Mouse (Mus musculus): ENCODE results near the gene Arl5c. TPM values are rescaled to one million over a fixed set of nuclear protein-coding genes. Genes with fewer than 3 reads are reported as not detected.

Arl5c gene
- total RNA-seq (2014; rRNA removed) (0.20 and 0.37 TPM in 2 replicates), polyA plus RNA-seq (2012; rRNA removed) (0.44 and 0.55 TPM in 2 replicates)

- Histone ChIP-seq H3K27ac (replicated peaks; ENCODE audit: insufficient read depth, low read depth, low read length) (no peak within 1 kb of the TSS), H3K27me3 (ENCODE audit: control insufficient read depth, insufficient read depth, low read length) (no peaks in the 10 kb centered on the region), H3K36me3 (ENCODE audit: control insufficient read depth, insufficient read depth, low read length) (no peaks in the 10 kb centered on the region), H3K9ac (ENCODE audit: low read depth, low read length) (peak within 1 kb of the TSS; percentile 45), H3K79me2 (ENCODE audit: control insufficient read depth, insufficient read depth, low read length) (no peaks in the 10 kb centered on the region), H3K4me1 (ENCODE audit: control insufficient read depth, insufficient read depth, low read length) (peaks cover 5% of the 10 kb centered on the region; the same call in 1 of the 2 replicates), H3K4me3 (ENCODE audit: insufficient read depth, low read depth, low read length) (peak within 1 kb of the TSS; percentile 52)
- DNase-seq (ENCODE audit: extremely low read depth, low read depth, low spot score) = no peak
- TF ChIP-seq POLR2A (IDR thresholded peaks at IDR 0.05; ENCODE audit: extremely low read depth, insufficient read depth, low read length) = no peak
- no peak for TF ChIP-seq CTCF (IDR thresholded peaks at IDR 0.05; ENCODE audit: low read depth, low read length)
- 26% methylated on average over 26 of the region's 26 CpGs for WGBS
Observed at GRCm38 (mm10) chr11:97995564-97996288, at the start of gene Arl5c. Gene Arl5c (minus strand): TSS chr11:97996181.

- H3K36me3 ChIP-seq (ENCODE audit: control insufficient read depth, insufficient read depth, low read length) = no peaks in the 10 kb centered on the region
- no peak overlapping the region for H3K4me3 ChIP-seq (ENCODE audit: insufficient read depth, low read depth, low read length)
- DNase-seq (ENCODE audit: extremely low read depth, low read depth, low spot score) = no peak
- H3K27ac ChIP-seq (replicated peaks; ENCODE audit: insufficient read depth, low read depth, low read length) = no peak overlapping the region
- no peaks in the 10 kb centered on the region for H3K27me3 ChIP-seq (ENCODE audit: control insufficient read depth, insufficient read depth, low read length)
- H3K79me2 ChIP-seq (ENCODE audit: control insufficient read depth, insufficient read depth, low read length) = no peaks in the 10 kb centered on the region
- no peak for TF ChIP-seq POLR2A (IDR thresholded peaks at IDR 0.05; ENCODE audit: extremely low read depth, insufficient read depth, low read length)
- TF ChIP-seq CTCF (IDR thresholded peaks at IDR 0.05; ENCODE audit: low read depth, low read length) = no peak
- H3K4me1 ChIP-seq (ENCODE audit: control insufficient read depth, insufficient read depth, low read length) = peaks cover 5% of the 10 kb centered on the region; the same call in 1 of the 2 replicates
- 67% methylated on average over 4 of the region's 4 CpGs for WGBS
- H3K9ac ChIP-seq (ENCODE audit: low read depth, low read length) = no peak overlapping the region
Observed at GRCm38 (mm10) chr11:98045596-98045995, 49.6 kb upstream of the Arl5c start.

- 71% methylated on average over 5 of the region's 5 CpGs for WGBS
Observed at GRCm38 (mm10) chr11:98044074-98044473, 48.1 kb upstream of the Arl5c start.

GRCm38 (mm10) chr11:98042741-98043140 lies 46.8 kb upstream of the Arl5c start:
- no peak overlapping the region for H3K4me3 ChIP-seq (ENCODE audit: insufficient read depth, low read depth, low read length)
- DNase-seq (ENCODE audit: extremely low read depth, low read depth, low spot score) = no peak
- H3K79me2 ChIP-seq (ENCODE audit: control insufficient read depth, insufficient read depth, low read length) = no peaks in the 10 kb centered on the region
- no peaks in the 10 kb centered on the region for H3K36me3 ChIP-seq (ENCODE audit: control insufficient read depth, insufficient read depth, low read length)
- WGBS = 58% methylated on average over 6 of the region's 6 CpGs
- TF ChIP-seq CTCF (IDR thresholded peaks at IDR 0.05; ENCODE audit: low read depth, low read length) (no peak), POLR2A (IDR thresholded peaks at IDR 0.05; ENCODE audit: extremely low read depth, insufficient read depth, low read length) (no peak)
- H3K27ac ChIP-seq (replicated peaks; ENCODE audit: insufficient read depth, low read depth, low read length) = no peak overlapping the region
- no peak overlapping the region for H3K9ac ChIP-seq (ENCODE audit: low read depth, low read length)
- H3K4me1 ChIP-seq (ENCODE audit: control insufficient read depth, insufficient read depth, low read length) = peaks cover 5% of the 10 kb centered on the region; the same call in 1 of the 2 replicates
- H3K27me3 ChIP-seq (ENCODE audit: control insufficient read depth, insufficient read depth, low read length) = no peaks in the 10 kb centered on the region

More at GRCm38 (mm10) chr11:98044074-98044473, 48.1 kb upstream of the Arl5c start:
- H3K36me3 ChIP-seq (ENCODE audit: control insufficient read depth, insufficient read depth, low read length) = no peaks in the 10 kb centered on the region
- H3K27ac ChIP-seq (replicated peaks; ENCODE audit: insufficient read depth, low read depth, low read length) = no peak overlapping the region
- no peak for TF ChIP-seq POLR2A (IDR thresholded peaks at IDR 0.05; ENCODE audit: extremely low read depth, insufficient read depth, low read length)
- TF ChIP-seq CTCF (IDR thresholded peaks at IDR 0.05; ENCODE audit: low read depth, low read length) = no peak
- no peaks in the 10 kb centered on the region for H3K79me2 ChIP-seq (ENCODE audit: control insufficient read depth, insufficient read depth, low read length)
- no peak for DNase-seq (ENCODE audit: extremely low read depth, low read depth, low spot score)
- no peaks in the 10 kb centered on the region for H3K27me3 ChIP-seq (ENCODE audit: control insufficient read depth, insufficient read depth, low read length)
- no peak overlapping the region for H3K4me3 ChIP-seq (ENCODE audit: insufficient read depth, low read depth, low read length)
- H3K4me1 ChIP-seq (ENCODE audit: control insufficient read depth, insufficient read depth, low read length) = peaks cover 5% of the 10 kb centered on the region; the same call in 1 of the 2 replicates
- no peak overlapping the region for H3K9ac ChIP-seq (ENCODE audit: low read depth, low read length)

- peaks cover 2% of the 10 kb centered on the region; the same call in 1 of the 2 replicates for H3K27me3 ChIP-seq (ENCODE audit: control insufficient read depth, insufficient read depth, low read length)
- H3K4me1 ChIP-seq (ENCODE audit: control insufficient read depth, insufficient read depth, low read length) = peaks cover 2% of the 10 kb centered on the region; the same call in 1 of the 2 replicates
- no peak overlapping the region for H3K4me3 ChIP-seq (ENCODE audit: insufficient read depth, low read depth, low read length)
- no peaks in the 10 kb centered on the region for H3K36me3 ChIP-seq (ENCODE audit: control insufficient read depth, insufficient read depth, low read length)
- TF ChIP-seq CTCF (IDR thresholded peaks at IDR 0.05; ENCODE audit: low read depth, low read length) (no peak), POLR2A (IDR thresholded peaks at IDR 0.05; ENCODE audit: extremely low read depth, insufficient read depth, low read length) (no peak)
- no peak overlapping the region for H3K27ac ChIP-seq (replicated peaks; ENCODE audit: insufficient read depth, low read depth, low read length)
- H3K79me2 ChIP-seq (ENCODE audit: control insufficient read depth, insufficient read depth, low read length) = no peaks in the 10 kb centered on the region
- DNase-seq (ENCODE audit: extremely low read depth, low read depth, low spot score) = no peak
- no peak overlapping the region for H3K9ac ChIP-seq (ENCODE audit: low read depth, low read length)
- WGBS = 83% methylated on average over 8 of the region's 8 CpGs
Observed at GRCm38 (mm10) chr11:98040975-98041374, 45.0 kb upstream of the Arl5c start.

GRCm38 (mm10) chr11:98037871-98038270 lies 41.9 kb upstream of the Arl5c start:
- 80% methylated on average over 14 of the region's 14 CpGs for WGBS
- Histone ChIP-seq H3K79me2 (ENCODE audit: control insufficient read depth, insufficient read depth, low read length) (no peaks in the 10 kb centered on the region), H3K4me3 (ENCODE audit: insufficient read depth, low read depth, low read length) (no peak overlapping the region), H3K27ac (replicated peaks; ENCODE audit: insufficient read depth, low read depth, low read length) (no peak overlapping the region), H3K36me3 (ENCODE audit: control insufficient read depth, insufficient read depth, low read length) (no peaks in the 10 kb centered on the region), H3K27me3 (ENCODE audit: control insufficient read depth, insufficient read depth, low read length) (peaks cover 5% of the 10 kb centered on the region; the same call in 1 of the 2 replicates), H3K4me1 (ENCODE audit: control insufficient read depth, insufficient read depth, low read length) (peaks cover 2% of the 10 kb centered on the region; the same call in 1 of the 2 replicates), H3K9ac (ENCODE audit: low read depth, low read length) (no peak overlapping the region)
- TF ChIP-seq CTCF (IDR thresholded peaks at IDR 0.05; ENCODE audit: low read depth, low read length) (no peak), POLR2A (IDR thresholded peaks at IDR 0.05; ENCODE audit: extremely low read depth, insufficient read depth, low read length) (no peak)
- no peak for DNase-seq (ENCODE audit: extremely low read depth, low read depth, low spot score)
